Mouse (Mus musculus): Measurements from ENCODE around the gene Cbx3.

- TF ChIP-seq CTCF (IDR thresholded peaks at IDR 0.05; ENCODE audit: control insufficient read depth, insufficient read depth, insufficient replicate concordance, low read depth, low read length) (no peak), POLR2A (IDR thresholded peaks at IDR 0.05; ENCODE audit: control insufficient read depth, low read depth, low read length) (no peak)
Observed at GRCm38 (mm10) chr6:51529457-51529856, 59.3 kb downstream of the Cbx3 start.
